Mouse (Mus musculus): ENCODE results near the gene Phlda2. TPM values are rescaled to one million over a fixed set of nuclear protein-coding genes. Genes with fewer than 3 reads are reported as not detected.

Phlda2 gene
- polyA plus RNA-seq, 1 experiment: 0.39 TPM

DNA sequence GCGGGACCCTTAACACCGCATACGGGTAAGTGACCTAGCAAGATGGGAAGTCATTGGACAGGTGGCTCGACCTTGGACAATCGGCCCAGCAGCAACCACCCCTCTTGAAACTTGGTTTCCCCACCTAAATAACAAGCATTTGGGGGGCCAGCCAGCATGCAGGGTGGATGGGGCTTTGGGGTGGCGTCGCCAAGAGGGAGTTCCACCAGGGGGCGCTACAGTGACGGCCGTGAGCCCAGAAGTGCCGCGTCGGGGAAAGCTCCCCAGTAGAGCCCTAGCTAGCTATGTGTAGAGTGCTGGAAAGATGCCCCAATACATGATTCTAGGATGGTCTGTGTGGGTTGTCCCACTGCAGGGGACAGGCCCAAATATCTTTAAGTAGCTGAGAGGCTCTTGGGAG lies 22.5 kb downstream of the Phlda2 start:
- Histone ChIP-seq H3K36me3 (ENCODE audit: control insufficient read depth, insufficient read depth, low read length) (no peaks in the 10 kb centered on the region), H3K4me3 (ENCODE audit: control insufficient read depth, insufficient read depth, low read length) (no peak overlapping the region), H3K27ac (ENCODE audit: control insufficient read depth, insufficient read depth, low read length) (no peak overlapping the region), H3K27me3 (ENCODE audit: control insufficient read depth, insufficient read depth, low read length) (no peaks in the 10 kb centered on the region), H3K4me1 (replicated peaks; ENCODE audit: control insufficient read depth, insufficient read depth, low read length) (no peaks in the 10 kb centered on the region)
- no peak for TF ChIP-seq POLR2A (IDR thresholded peaks at IDR 0.05; ENCODE audit: control insufficient read depth, extremely low read depth, insufficient read depth, low read length, poor library complexity)
- TF ChIP-seq CTCF (IDR thresholded peaks at IDR 0.05; ENCODE audit: borderline replicate concordance, control insufficient read depth, extremely low read depth, insufficient read depth, low read length, poor library complexity): peak; percentile 84
- DNase-seq: peak; percentile 62
- WGBS: 26% methylated on average over 13 of the region's 13 CpGs

- over 99% methylated on average over 5 of the region's 5 CpGs for WGBS
- DNase-seq: no peak
- Histone ChIP-seq H3K4me1 (replicated peaks; ENCODE audit: control insufficient read depth, insufficient read depth, low read length) (no peaks in the 10 kb centered on the region), H3K27ac (ENCODE audit: control insufficient read depth, insufficient read depth, low read length) (no peak overlapping the region), H3K27me3 (ENCODE audit: control insufficient read depth, insufficient read depth, low read length) (no peaks in the 10 kb centered on the region), H3K36me3 (ENCODE audit: control insufficient read depth, insufficient read depth, low read length) (no peaks in the 10 kb centered on the region), H3K4me3 (ENCODE audit: control insufficient read depth, insufficient read depth, low read length) (no peak overlapping the region)
- TF ChIP-seq CTCF (IDR thresholded peaks at IDR 0.05; ENCODE audit: borderline replicate concordance, control insufficient read depth, extremely low read depth, insufficient read depth, low read length, poor library complexity) (no peak), POLR2A (IDR thresholded peaks at IDR 0.05; ENCODE audit: control insufficient read depth, extremely low read depth, insufficient read depth, low read length, poor library complexity) (no peak)
Measured at GRCm38 (mm10) chr7:143477800-143478199, 25.1 kb downstream of the Phlda2 start.

DNA sequence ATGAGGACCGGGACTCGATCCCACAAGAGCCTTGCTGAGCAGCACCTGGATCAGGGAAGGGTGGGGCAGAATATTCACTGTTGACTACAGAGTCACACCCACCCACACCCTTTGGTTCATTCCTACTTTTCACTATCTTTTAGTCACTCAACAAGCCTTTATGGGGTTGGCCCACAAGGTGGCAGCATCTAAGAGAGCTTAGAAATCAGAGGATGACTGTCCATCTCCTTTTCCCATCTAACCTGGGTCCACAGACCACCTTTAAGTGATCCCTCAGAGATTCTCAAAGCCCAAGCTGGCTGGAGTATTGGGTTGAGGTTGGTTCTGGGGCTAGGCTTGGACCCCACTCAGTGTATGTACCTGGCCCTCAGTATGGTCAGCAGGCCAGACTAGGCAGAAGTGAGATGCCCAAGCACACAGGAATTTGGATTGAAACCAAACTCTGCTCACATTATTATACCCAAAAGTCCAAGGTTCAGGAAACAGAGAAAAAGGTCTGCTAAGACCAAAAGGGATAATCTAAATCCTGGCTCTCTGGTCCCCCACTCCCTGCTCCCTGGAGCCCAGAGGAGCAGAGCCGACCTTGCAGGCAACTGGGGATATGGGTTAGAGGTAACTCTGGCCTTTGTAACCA lies 26.1 kb downstream of the Phlda2 start:
- H3K27ac ChIP-seq (ENCODE audit: control insufficient read depth, insufficient read depth, low read length): no peak overlapping the region
- no peaks in the 10 kb centered on the region for H3K27me3 ChIP-seq (ENCODE audit: control insufficient read depth, insufficient read depth, low read length)
- no peak for DNase-seq
- H3K4me3 ChIP-seq (ENCODE audit: control insufficient read depth, insufficient read depth, low read length): no peak overlapping the region
- H3K4me1 ChIP-seq (replicated peaks; ENCODE audit: control insufficient read depth, insufficient read depth, low read length): no peaks in the 10 kb centered on the region
- TF ChIP-seq POLR2A (IDR thresholded peaks at IDR 0.05; ENCODE audit: control insufficient read depth, extremely low read depth, insufficient read depth, low read length, poor library complexity): no peak
- TF ChIP-seq CTCF (IDR thresholded peaks at IDR 0.05; ENCODE audit: borderline replicate concordance, control insufficient read depth, extremely low read depth, insufficient read depth, low read length, poor library complexity): no peak
- WGBS: 95% methylated on average over 3 of the region's 3 CpGs
- H3K36me3 ChIP-seq (ENCODE audit: control insufficient read depth, insufficient read depth, low read length): no peaks in the 10 kb centered on the region

DNA sequence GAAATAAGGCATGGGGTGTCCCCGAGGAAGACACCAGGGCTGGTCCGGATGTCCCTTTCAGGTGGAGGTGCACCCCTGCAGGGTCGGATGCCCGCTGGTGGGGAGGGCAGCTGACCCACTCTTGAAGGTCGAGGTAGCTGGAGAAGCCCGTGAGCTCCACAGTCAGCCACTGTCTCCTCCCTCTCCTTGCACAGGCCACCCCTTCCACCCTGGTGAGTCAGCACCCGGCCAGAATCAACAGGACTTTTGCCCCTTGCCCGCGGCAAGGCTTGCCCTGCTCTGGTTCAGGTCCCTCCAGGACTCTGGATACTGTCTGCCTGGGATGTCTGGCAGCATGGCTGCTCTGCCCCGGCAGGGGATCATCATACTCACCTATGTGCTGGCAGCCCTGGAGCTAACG lies 27.1 kb downstream of the Phlda2 start:
- H3K27me3 ChIP-seq (ENCODE audit: control insufficient read depth, insufficient read depth, low read length): no peaks in the 10 kb centered on the region
- no peaks in the 10 kb centered on the region for H3K36me3 ChIP-seq (ENCODE audit: control insufficient read depth, insufficient read depth, low read length)
- 45% methylated on average over 11 of the region's 11 CpGs for WGBS
- H3K4me1 ChIP-seq (replicated peaks; ENCODE audit: control insufficient read depth, insufficient read depth, low read length): no peaks in the 10 kb centered on the region
- no peak overlapping the region for H3K27ac ChIP-seq (ENCODE audit: control insufficient read depth, insufficient read depth, low read length)
- no peak overlapping the region for H3K4me3 ChIP-seq (ENCODE audit: control insufficient read depth, insufficient read depth, low read length)
- no peak for DNase-seq
- TF ChIP-seq POLR2A (IDR thresholded peaks at IDR 0.05; ENCODE audit: control insufficient read depth, extremely low read depth, insufficient read depth, low read length, poor library complexity): no peak
- no peak for TF ChIP-seq CTCF (IDR thresholded peaks at IDR 0.05; ENCODE audit: borderline replicate concordance, control insufficient read depth, extremely low read depth, insufficient read depth, low read length, poor library complexity)

- Histone ChIP-seq H3K36me3 (ENCODE audit: control insufficient read depth, insufficient read depth, low read length) (no peaks in the 10 kb centered on the region), H3K4me1 (replicated peaks; ENCODE audit: control insufficient read depth, insufficient read depth, low read length) (no peaks in the 10 kb centered on the region), H3K4me3 (ENCODE audit: control insufficient read depth, insufficient read depth, low read length) (no peak overlapping the region), H3K27me3 (ENCODE audit: control insufficient read depth, insufficient read depth, low read length) (no peaks in the 10 kb centered on the region), H3K27ac (ENCODE audit: control insufficient read depth, insufficient read depth, low read length) (no peak overlapping the region)
- 75% methylated on average over 10 of the region's 10 CpGs for WGBS
- no peak for DNase-seq
- no peak for TF ChIP-seq POLR2A (IDR thresholded peaks at IDR 0.05; ENCODE audit: control insufficient read depth, extremely low read depth, insufficient read depth, low read length, poor library complexity)
- TF ChIP-seq CTCF (IDR thresholded peaks at IDR 0.05; ENCODE audit: borderline replicate concordance, control insufficient read depth, extremely low read depth, insufficient read depth, low read length, poor library complexity): no peak
Measured at GRCm38 (mm10) chr7:143474811-143475210, 28.1 kb downstream of the Phlda2 start.

DNA sequence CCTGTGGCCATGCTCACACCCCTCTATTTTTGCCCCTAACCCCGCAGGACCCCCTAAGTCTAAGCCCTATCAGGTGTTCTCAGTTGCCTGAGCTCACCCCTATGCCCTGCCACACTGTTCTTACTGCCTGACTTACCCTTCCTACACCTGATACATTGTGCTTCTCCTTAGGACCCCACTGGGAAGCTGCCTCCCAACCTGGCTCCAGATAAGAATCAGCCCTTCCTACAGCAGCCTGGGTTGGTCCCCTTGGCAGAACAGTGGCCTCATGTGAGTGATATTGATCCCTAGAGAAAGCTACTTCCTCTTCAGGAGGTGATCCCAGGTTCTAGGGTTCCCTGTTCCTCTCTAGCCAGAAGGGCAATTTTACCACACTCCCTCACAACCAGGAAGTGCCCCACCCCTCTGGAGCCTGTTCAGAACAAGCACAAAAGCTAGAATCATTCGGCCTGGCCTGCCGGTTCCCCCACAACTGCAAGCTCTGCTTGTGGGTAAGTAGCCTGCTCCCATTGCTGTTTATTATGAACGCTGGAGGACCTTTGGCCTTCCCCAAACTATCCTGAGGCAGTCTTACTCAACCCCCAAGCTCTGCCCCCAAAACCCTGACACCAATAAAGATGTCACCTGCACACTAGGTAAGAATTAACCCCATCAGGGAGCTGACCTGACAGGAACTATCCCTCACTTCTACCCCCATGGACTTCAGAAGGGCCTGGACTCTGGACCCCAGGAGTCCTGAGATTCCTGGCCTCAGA lies 29.4 kb downstream of the Phlda2 start, which contains the start of gene Slc22a18:
Gene Slc22a18 (plus strand): TSS at position 390 of the 755 bp plus-strand sequence.
- Histone ChIP-seq H3K36me3 (ENCODE audit: control insufficient read depth, insufficient read depth, low read length) (no peaks in the 10 kb centered on the region), H3K4me1 (replicated peaks; ENCODE audit: control insufficient read depth, insufficient read depth, low read length) (no peaks in the 10 kb centered on the region), H3K4me3 (ENCODE audit: control insufficient read depth, insufficient read depth, low read length) (no peak within 1 kb of the TSS), H3K27me3 (ENCODE audit: control insufficient read depth, insufficient read depth, low read length) (no peaks in the 10 kb centered on the region), H3K27ac (ENCODE audit: control insufficient read depth, insufficient read depth, low read length) (no peak within 1 kb of the TSS)
- TF ChIP-seq POLR2A (IDR thresholded peaks at IDR 0.05; ENCODE audit: control insufficient read depth, extremely low read depth, insufficient read depth, low read length, poor library complexity) (no peak), CTCF (IDR thresholded peaks at IDR 0.05; ENCODE audit: borderline replicate concordance, control insufficient read depth, extremely low read depth, insufficient read depth, low read length, poor library complexity) (no peak)
- DNase-seq: no peak
- 18% methylated on average over 4 of the region's 4 CpGs for WGBS
